Mouse (Mus musculus) testis, adult 2 months (tissue): ENCODE data around the gene Mum1.

Experiments
- CTCF ChIP-seq: fragments of 200-500 bp; IDR thresholded peaks from 2 replicates; pipeline ENCODE4 v1.5.1; 2012; ENCODE audit warnings: low read depth, mild to moderate bottlenecking, inconsistent platforms, low read length, moderate library complexity; ENCODE audit not compliant: control insufficient read depth, insufficient read depth, insufficient replicate concordance
- POLR2A ChIP-seq: fragments of 200-500 bp; IDR thresholded peaks from 2 replicates; pipeline ENCODE4 v1.6.1; 2012; ENCODE audit warnings: low read depth, mild to moderate bottlenecking, inconsistent platforms, low read length, moderate library complexity; ENCODE audit not compliant: control insufficient read depth

DNA sequence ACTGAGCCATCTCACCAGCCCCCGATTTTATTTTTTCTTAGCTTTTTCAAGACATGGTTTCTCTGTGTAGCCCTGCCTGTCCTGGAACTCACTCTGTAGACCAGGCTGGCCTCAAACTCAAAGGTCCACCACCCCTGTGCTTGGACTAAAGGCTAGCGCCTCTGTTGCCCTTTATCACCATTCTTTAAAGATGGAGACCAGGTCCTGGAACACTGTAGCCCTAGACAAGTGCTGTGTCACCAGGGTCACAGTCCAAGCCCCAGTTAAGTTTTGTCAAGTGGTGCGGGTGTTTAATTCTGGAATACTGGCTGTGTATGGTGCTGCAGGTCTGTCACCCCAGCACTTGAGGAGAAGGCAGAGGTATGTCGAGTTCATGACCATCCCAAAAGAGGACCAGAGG is 10.8 kb downstream of the Mum1 start:
- no peak for TF ChIP-seq CTCF
- no peak for TF ChIP-seq POLR2A
